Mouse (Mus musculus) spleen, adult 2 months (tissue): ENCODE data around the gene Ccdc144b.

Source experiments
- CTCF ChIP-seq: fragments of 200-500 bp; IDR thresholded peaks from 2 replicates; pipeline ENCODE4 v1.5.1; 2011; ENCODE audit warnings: mild to moderate bottlenecking, inconsistent platforms; ENCODE audit not compliant: insufficient read depth, insufficient read length, insufficient replicate concordance; ENCODE audit errors: extremely low read depth
- POLR2A ChIP-seq: fragments of 200-500 bp; IDR thresholded peaks from 2 replicates; pipeline ENCODE4 v1.6.1; 2011; ENCODE audit warnings: low read depth, low read length, inconsistent platforms

DNA sequence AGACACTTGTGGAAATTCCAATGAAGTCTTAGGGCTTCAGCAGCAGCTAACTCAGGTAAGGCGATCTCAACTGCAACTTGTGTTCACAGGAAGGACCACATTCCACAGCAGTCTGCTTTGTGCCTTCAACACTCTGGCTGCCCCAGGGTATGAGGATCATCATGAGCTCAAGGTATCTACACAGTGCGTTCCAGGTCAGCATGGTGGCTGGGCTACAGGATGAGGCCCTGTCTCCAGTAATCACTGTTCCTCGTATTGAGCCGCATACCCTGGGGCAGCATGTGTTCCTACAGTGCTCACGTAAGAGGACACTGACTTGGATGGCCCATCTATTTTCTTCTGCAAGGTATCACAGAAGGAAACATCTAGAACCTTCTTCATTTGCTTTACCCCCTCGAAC, 65.3 kb downstream of the Ccdc144b start:
- TF ChIP-seq CTCF = no peak
- no peak for TF ChIP-seq POLR2A
